Mouse (Mus musculus): ENCODE results near the gene Ikbke. TPM values are rescaled to one million over a fixed set of nuclear protein-coding genes. Genes with fewer than 3 reads are reported as not detected.

The Ikbke gene
- total and polyA plus RNA-seq, 2 experiments from 2014 or later, result 0.65 to 1.9 TPM

DNA sequence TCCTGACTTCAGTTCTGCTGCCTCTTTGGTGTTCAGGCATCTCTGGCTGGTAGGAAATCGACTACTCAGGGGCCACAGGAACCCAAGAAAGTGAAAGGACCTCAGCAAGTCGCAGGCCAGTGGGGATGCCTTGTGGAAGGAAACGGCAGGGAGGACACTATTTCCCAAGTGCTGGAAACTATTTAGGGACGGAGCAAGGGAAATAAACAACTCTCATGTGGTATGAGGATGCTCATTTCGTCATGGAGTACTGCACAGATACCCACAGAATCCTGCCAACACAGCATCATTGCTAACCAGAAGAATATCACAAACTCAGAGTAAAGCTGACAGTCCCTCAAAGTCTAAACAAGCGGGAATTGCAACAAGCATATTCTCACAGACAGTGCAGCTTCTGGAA is 36.5 kb downstream of the Ikbke start:
- 70% methylated on average over 6 of the region's 6 CpGs for WGBS
- no peaks in the 10 kb centered on the region for H3K36me3 ChIP-seq (ENCODE audit: insufficient read depth)
- H3K4me1 ChIP-seq (ENCODE audit: insufficient read depth), result peaks cover 9% of the 10 kb centered on the region
- no peak overlapping the region for H3K27ac ChIP-seq (ENCODE audit: low read depth, low read length)
- H3K4me3 ChIP-seq (ENCODE audit: low read depth, low read length), result no peak overlapping the region
- ATAC-seq (no peak), DNase-seq (no peak)
- no peak overlapping the region for H3K9ac ChIP-seq
- H3K9me3 ChIP-seq (ENCODE audit: low read length), result no peaks in the 10 kb centered on the region
- no peak overlapping the region for H3K4me2 ChIP-seq (ENCODE audit: low read depth)
- no peaks in the 10 kb centered on the region for H3K27me3 ChIP-seq (ENCODE audit: insufficient read depth, low read length)
- no peak for TF ChIP-seq CTCF (IDR thresholded peaks at IDR 0.05; ENCODE audit: low read depth)

DNA sequence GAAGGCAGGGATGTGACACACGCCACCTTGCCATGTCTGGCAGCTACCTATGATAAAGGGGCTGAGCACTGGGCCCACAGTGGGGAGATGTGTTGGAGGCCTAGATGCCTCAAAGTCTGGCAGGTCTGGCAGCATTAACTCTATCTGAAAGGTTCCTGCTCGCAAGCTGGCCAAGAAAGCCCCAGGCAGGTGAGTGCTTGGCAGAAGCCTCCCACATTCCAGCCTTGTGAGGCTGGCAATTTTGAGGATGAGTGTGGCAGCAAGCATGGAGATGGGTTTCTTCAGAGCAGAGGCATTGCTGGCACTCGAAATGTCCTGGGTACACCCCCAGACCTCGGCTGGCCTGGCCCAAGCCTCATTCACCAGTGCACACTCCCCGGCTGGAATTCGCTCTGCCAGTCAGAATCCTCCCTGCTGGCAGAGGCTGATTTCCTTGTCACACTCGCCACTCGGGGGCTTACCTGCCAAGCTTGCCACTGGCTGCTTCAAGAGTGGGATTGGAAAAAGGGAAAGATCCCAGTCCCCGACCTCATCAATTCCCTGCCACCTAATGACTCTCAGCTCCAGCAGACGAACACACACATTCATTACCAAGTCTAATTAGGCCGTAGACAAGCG is 39.7 kb downstream of the Ikbke start:
- no peaks in the 10 kb centered on the region for H3K36me3 ChIP-seq (ENCODE audit: insufficient read depth)
- H3K4me1 ChIP-seq (ENCODE audit: insufficient read depth), result peaks cover 2% of the 10 kb centered on the region; the same call in 1 of the 2 replicates
- no peaks in the 10 kb centered on the region for H3K9me3 ChIP-seq (ENCODE audit: low read length)
- no peaks in the 10 kb centered on the region for H3K27me3 ChIP-seq (ENCODE audit: insufficient read depth, low read length)
- DNase-seq, result no peak
- no peak overlapping the region for H3K4me2 ChIP-seq (ENCODE audit: low read depth)
- H3K4me3 ChIP-seq (ENCODE audit: low read depth, low read length), result no peak overlapping the region
- 42% methylated on average over 12 of the region's 12 CpGs for WGBS
- H3K27ac ChIP-seq (ENCODE audit: low read depth, low read length), result no peak overlapping the region
- no peak for TF ChIP-seq CTCF (IDR thresholded peaks at IDR 0.05; ENCODE audit: low read depth)
- H3K9ac ChIP-seq, result no peak overlapping the region
- no peak for ATAC-seq

DNA sequence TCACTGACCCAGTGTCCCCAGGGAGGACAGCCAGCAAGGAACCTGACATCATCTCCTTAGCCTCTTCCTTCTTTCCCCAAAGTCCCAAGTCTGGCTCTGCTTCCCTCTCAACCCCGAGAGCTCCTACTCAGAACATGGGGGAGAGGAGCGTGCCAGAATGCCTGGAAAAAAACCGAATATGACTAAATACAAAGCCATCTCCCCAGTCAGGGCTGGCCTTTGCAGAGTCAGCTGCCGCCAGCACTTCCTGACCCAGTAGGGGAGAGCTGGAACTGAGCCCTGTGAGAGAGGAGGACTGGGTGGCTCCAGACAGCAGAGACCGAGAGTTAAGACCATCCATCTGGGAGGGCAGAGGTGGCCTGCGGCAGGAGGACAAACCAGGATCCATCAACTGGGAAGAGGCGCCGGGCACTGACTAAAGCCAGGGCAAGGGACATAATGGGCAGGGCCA is 40.5 kb downstream of the Ikbke start:
- Histone ChIP-seq H3K27ac (ENCODE audit: low read depth, low read length) (no peak overlapping the region), H3K9me3 (ENCODE audit: low read length) (no peaks in the 10 kb centered on the region), H3K4me2 (ENCODE audit: low read depth) (no peak overlapping the region), H3K27me3 (ENCODE audit: insufficient read depth, low read length) (no peaks in the 10 kb centered on the region), H3K9ac (no peak overlapping the region), H3K36me3 (ENCODE audit: insufficient read depth) (no peaks in the 10 kb centered on the region), H3K4me3 (ENCODE audit: low read depth, low read length) (no peak overlapping the region), H3K4me1 (ENCODE audit: insufficient read depth) (peaks cover 2% of the 10 kb centered on the region; the same call in 1 of the 2 replicates)
- 72% methylated on average over 8 of the region's 8 CpGs for WGBS
- TF ChIP-seq CTCF (IDR thresholded peaks at IDR 0.05; ENCODE audit: low read depth), result no peak
- DNase-seq (no peak), ATAC-seq (no peak)

DNA sequence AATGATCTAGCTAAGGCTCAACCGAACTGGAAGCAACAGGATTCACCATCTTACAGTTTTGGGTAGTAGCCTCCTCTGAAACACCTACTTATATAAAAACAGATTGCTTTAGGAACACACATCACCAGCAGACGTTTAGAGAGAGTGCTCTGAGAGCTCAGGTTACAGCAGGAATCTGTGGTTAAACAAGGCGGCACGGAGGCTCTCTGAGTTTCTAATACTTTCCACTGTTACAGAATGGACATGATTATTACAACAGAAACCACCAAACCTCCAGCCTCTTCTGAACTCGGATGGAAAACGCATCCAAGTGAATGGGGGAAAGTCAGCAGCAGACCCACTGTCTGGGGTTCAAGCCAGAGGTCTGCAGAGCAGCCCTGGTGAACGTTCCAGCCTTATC is 43.3 kb downstream of the Ikbke start:
- ATAC-seq, result no peak
- no peak for TF ChIP-seq CTCF (IDR thresholded peaks at IDR 0.05; ENCODE audit: low read depth)
- H3K4me1 ChIP-seq (ENCODE audit: insufficient read depth), result no peaks in the 10 kb centered on the region
- no peaks in the 10 kb centered on the region for H3K27me3 ChIP-seq (ENCODE audit: insufficient read depth, low read length)
- H3K36me3 ChIP-seq (ENCODE audit: insufficient read depth), result no peaks in the 10 kb centered on the region
- 78% methylated on average over 7 of the region's 7 CpGs for WGBS
- no peaks in the 10 kb centered on the region for H3K9me3 ChIP-seq (ENCODE audit: low read length)
- DNase-seq, result no peak
- H3K27ac ChIP-seq (ENCODE audit: low read depth, low read length), result no peak overlapping the region
- H3K4me2 ChIP-seq (ENCODE audit: low read depth), result no peak overlapping the region
- H3K9ac ChIP-seq, result no peak overlapping the region
- H3K4me3 ChIP-seq (ENCODE audit: low read depth, low read length), result no peak overlapping the region

DNA sequence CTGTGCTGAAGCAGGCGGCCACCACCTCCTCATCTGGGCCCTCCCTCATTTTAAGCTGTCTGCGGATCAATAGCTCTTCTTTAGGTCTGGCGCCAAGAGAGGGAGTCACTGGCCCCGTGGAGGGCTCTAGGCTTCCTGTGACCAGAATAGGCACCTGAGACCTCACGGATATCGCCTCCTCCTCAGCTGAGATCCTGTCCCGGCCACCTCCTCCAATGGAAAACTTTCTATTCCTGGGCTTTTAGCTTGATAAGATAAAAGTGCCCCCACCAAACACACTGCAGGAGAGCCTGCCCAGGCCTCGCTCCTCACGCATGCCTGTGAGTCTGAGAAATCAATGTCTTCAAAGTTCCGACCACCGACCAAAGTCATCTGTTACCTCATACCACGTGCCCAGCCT is 45.9 kb downstream of the Ikbke start:
- Histone ChIP-seq H3K4me3 (ENCODE audit: low read depth, low read length) (no peak overlapping the region), H3K27me3 (ENCODE audit: insufficient read depth, low read length) (no peaks in the 10 kb centered on the region), H3K9ac (no peak overlapping the region), H3K36me3 (ENCODE audit: insufficient read depth) (no peaks in the 10 kb centered on the region), H3K27ac (ENCODE audit: low read depth, low read length) (no peak overlapping the region), H3K9me3 (ENCODE audit: low read length) (no peaks in the 10 kb centered on the region), H3K4me2 (ENCODE audit: low read depth) (no peak overlapping the region), H3K4me1 (ENCODE audit: insufficient read depth) (no peaks in the 10 kb centered on the region)
- no peak for DNase-seq
- 72% methylated on average over 12 of the region's 12 CpGs for WGBS
- TF ChIP-seq CTCF (IDR thresholded peaks at IDR 0.05; ENCODE audit: low read depth), result no peak
- no peak for ATAC-seq

DNA sequence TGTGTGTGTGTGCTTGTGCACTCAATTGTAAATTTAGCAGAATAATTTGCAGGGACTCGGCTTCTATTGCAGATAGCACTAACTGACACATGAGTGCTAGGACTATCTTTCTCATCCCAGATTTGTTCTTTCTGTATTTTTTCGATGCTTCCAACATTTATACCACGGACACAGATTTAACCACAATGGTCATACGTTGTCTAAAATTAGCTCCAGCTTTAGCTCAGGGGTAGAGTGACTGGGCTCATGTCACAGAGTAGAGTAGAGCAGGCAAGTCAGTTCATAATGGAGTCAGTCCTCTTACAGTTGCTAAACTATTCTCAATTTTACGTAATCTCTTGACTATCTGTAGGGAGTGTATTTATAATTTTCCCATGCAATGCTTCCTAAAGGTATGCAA is 50.7 kb downstream of the Ikbke start:
- TF ChIP-seq CTCF (IDR thresholded peaks at IDR 0.05; ENCODE audit: low read depth), result no peak
- Histone ChIP-seq H3K27me3 (ENCODE audit: insufficient read depth, low read length) (no peaks in the 10 kb centered on the region), H3K9ac (no peak overlapping the region), H3K9me3 (ENCODE audit: low read length) (no peaks in the 10 kb centered on the region), H3K4me2 (ENCODE audit: low read depth) (no peak overlapping the region), H3K36me3 (ENCODE audit: insufficient read depth) (no peaks in the 10 kb centered on the region), H3K4me3 (ENCODE audit: low read depth, low read length) (no peak overlapping the region), H3K4me1 (ENCODE audit: insufficient read depth) (no peaks in the 10 kb centered on the region), H3K27ac (ENCODE audit: low read depth, low read length) (no peak overlapping the region)
- 88% methylated on average over 5 of the region's 5 CpGs for WGBS
- ATAC-seq (no peak), DNase-seq (no peak)

DNA sequence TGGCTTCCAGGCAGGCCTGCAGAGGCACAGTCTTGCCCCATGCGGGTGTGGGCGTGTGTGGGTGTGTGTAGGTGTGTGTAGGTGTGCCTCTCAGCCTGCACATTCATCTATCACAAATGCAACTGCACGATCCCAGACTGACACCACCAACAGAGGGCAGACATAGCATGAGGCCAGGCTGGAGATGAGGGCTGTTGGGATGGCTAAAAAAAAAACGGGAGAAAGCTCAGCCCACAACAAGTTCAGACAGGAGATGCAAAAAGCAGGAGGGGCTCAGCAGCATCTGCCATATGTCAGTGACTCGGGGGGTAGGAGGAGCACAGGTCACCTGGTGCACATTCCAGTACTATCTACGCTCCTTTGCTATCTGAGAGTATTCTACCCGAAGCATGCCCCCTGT is 51.2 kb downstream of the Ikbke start:
- DNase-seq (no peak), ATAC-seq (no peak)
- no peaks in the 10 kb centered on the region for H3K27me3 ChIP-seq (ENCODE audit: insufficient read depth, low read length)
- 0 out of 2 replicates have a peak, but pooled peaks have one; percentile 13 for TF ChIP-seq CTCF (IDR thresholded peaks at IDR 0.05; ENCODE audit: low read depth)
- no peak overlapping the region for H3K4me2 ChIP-seq (ENCODE audit: low read depth)
- no peak overlapping the region for H3K4me3 ChIP-seq (ENCODE audit: low read depth, low read length)
- no peak overlapping the region for H3K27ac ChIP-seq (ENCODE audit: low read depth, low read length)
- no peaks in the 10 kb centered on the region for H3K36me3 ChIP-seq (ENCODE audit: insufficient read depth)
- H3K4me1 ChIP-seq (ENCODE audit: insufficient read depth), result no peaks in the 10 kb centered on the region
- no peak overlapping the region for H3K9ac ChIP-seq
- 71% methylated on average over 7 of the region's 7 CpGs for WGBS
- no peaks in the 10 kb centered on the region for H3K9me3 ChIP-seq (ENCODE audit: low read length)

Data from forebrain, postnatal 0 days (tissue).